Mouse (Mus musculus) gastrocnemius, adult 2 months (tissue): ENCODE results near the gene Esrrg. TPM values are rescaled to one million over a fixed set of nuclear protein-coding genes. Genes with fewer than 3 reads are reported as not detected.
A peak's percentile ranks its signal among the peaks of the same experiment; 100 is the strongest.

Experiments used
- DNase-seq: peaks from one replicate; pipeline ENCODE4 v3.0.0; 2022
- H3K27ac ChIP-seq: fragments of 200-600 bp; 2 replicates; pipeline ENCODE4 v1.8.1; 2022; ENCODE audit warnings: mild to moderate bottlenecking
- H3K4me3 ChIP-seq: fragments of 200-600 bp; 2 replicates; pipeline ENCODE4 v1.8.1; 2022; ENCODE audit warnings: mild to moderate bottlenecking, moderate library complexity
- CTCF ChIP-seq: fragments of 200-600 bp; IDR thresholded peaks from 2 replicates; pipeline ENCODE4 v1.8.1; 2022; ENCODE audit warnings: antibody characterized with exemption, mild to moderate bottlenecking, moderate library complexity
- intact Hi-C: fragments of 180-260 bp; cut with DNase I; formaldehyde crosslinking; loops from one replicate; pipeline ENCODE4 v1.15.1; 2025
- total RNA-seq, 2 experiments: library from RNA; stranded (reverse); gene quantifications; 2 replicates each; pipeline ENCODE4 v1.2.3; 2021

Gene Esrrg
- total RNA-seq, 2 experiments from 2014 or later, result 21.1 to 39.1 TPM

DNA sequence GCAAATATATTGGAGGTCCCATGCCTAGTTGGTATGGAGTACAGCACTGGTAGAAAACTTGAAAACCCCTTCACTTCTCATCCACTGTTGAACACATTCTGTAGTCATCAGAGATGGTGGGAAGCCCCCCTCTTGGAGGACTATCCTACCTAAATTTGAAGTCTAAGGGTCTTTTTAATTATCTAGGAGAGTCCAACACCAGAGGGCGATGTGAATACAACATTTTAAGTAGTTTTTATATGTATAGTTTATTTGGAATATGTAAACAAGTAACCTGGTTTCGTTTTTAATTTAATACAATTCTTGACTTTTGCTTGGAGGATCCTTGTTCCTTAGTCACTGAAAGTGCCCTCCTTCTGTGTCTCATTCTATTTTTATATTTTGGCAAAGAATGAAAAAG, 372.4 kb downstream of the Esrrg start:
- no peak overlapping the region for H3K27ac ChIP-seq
- intact Hi-C loops, result no loop called here
- no peak overlapping the region for H3K4me3 ChIP-seq
- TF ChIP-seq CTCF, result no peak
- DNase-seq, result no peak

DNA sequence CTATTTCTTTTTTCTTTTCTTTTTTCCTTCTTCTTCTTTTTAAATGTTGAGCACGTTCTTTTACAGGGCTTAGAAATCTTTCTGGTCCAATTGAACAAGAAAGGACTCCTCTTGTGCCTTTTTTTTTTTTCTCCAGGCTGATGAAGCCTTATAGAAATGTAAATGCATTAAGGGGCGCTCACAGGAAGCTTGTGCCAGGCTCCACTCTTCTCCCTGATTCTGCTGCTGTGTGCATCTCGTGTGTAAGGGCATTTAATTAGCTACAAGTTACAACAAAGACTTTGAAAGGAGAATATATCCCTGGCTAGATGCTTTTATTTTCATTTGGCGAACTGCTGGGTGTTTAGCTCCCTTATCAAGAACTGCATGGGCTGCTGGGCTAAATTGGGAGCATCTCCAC, 374.6 kb downstream of the Esrrg start:
- H3K27ac ChIP-seq, result no peak overlapping the region
- no peak for DNase-seq
- intact Hi-C loops, result no loop called here
- no peak for TF ChIP-seq CTCF
- H3K4me3 ChIP-seq, result no peak overlapping the region

DNA sequence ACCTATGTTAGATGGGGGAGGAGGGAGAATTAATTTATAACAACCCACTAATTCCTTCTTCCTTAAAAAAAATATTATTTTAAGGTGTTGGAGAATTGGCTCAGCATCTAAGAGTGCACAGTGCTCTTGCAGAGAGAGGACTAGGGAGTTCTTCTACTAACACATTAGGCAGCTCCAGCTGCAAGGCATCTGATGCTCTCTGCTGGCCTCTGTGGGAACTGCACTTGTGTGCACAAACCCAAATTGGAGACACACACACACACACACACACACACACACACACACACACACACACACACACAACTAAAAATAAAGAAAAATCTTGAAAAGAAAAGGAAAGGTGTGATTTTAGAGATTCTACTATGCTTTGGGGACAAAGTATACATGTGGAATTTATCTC, 381.6 kb downstream of the Esrrg start:
- no peak overlapping the region for H3K4me3 ChIP-seq
- H3K27ac ChIP-seq, result no peak overlapping the region
- DNase-seq, result no peak
- peak; percentile 29; the same call in 1 of the 2 replicates for TF ChIP-seq CTCF
- intact Hi-C loops, result loop anchor here (5.0 kb wide), 1 partner anchor 538 kb away; no protein-coding TSS in a partner anchor

DNA sequence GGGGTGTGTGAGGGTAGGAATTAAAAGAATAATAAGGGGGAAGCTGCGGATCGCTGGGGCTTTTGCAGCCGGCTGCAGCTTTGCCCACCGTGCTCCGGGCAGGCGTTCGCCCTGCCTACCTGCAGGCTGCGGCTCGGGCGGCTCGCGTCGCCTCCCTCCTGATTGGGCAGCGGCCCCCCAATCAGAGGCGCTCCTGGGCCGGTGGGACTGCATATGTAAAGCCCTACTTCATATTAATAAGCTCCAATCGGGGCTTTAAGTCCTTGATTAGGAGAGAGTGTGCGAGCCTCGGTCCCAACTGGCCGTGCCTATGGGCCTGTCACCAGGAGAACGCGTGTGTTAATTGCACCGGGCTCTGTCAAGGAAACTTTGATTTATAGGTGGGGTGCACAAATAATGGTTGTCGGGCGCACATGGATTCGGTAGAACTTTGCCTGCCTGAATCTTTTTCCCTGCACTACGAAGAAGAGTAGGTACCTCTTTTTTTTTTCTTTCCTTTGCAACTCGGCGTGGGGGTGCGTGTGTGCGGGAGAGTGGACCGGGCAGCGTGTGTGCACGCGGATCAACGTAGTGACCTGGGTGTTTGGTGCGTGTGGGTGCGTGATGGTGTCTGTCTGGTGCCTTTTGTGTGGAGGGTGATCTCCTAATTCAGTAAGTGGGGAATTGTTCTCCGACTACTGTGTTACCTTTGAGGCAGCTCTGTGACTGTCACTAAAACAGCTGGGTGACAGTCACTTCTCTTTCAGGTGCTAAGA, 389.2 kb downstream of the Esrrg start:
- H3K27ac ChIP-seq, result peak overlapping the region; percentile 74
- peak overlapping the region; percentile 74 for H3K4me3 ChIP-seq
- intact Hi-C loops, result no loop called here
- no peak for TF ChIP-seq CTCF
- DNase-seq, result peak; percentile 84

DNA sequence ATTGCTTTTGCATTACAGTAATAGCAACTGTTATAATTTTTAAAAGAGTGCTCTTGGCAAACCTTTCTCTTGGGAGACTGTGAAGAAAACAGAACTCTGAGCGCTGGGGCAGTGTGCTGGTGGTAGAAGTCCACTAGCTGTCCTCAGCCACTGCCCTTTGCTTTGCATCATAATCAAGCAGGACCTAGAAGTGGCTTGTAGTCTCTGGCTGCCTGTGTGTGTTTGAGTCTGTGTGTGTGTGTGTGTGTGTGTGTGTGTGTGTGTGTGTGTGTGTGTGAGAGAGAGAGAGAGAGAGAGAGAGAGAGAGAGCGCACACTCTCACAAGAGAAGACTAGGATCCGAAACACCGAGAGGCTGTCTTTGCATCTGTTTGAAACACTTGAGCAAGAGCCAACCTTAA, 390.5 kb downstream of the Esrrg start:
- intact Hi-C loops, result no loop called here
- DNase-seq, result no peak
- Histone ChIP-seq H3K4me3 (no peak overlapping the region), H3K27ac (no peak overlapping the region)
- TF ChIP-seq CTCF, result no peak

DNA sequence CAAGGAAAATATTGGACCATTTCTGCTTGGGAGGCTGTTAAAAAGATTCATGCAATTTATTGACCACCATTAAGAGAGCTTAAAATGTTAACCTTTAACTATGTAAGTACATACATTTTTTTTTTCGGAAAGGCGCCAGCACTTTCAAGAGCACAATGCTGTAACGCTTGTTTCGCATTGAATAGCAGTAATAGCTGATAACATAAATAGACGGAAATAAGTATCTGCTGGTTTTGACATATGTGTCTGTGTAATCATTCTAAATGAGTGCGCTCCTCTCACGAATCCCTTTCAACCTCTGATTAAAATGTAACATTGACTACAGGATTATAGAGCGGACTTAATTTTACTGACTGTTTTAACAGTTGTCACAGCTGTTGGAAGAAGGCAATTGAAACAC, 391.6 kb downstream of the Esrrg start:
- intact Hi-C loops, result no loop called here
- Histone ChIP-seq H3K4me3 (no peak overlapping the region), H3K27ac (no peak overlapping the region)
- TF ChIP-seq CTCF, result no peak
- DNase-seq, result no peak

DNA sequence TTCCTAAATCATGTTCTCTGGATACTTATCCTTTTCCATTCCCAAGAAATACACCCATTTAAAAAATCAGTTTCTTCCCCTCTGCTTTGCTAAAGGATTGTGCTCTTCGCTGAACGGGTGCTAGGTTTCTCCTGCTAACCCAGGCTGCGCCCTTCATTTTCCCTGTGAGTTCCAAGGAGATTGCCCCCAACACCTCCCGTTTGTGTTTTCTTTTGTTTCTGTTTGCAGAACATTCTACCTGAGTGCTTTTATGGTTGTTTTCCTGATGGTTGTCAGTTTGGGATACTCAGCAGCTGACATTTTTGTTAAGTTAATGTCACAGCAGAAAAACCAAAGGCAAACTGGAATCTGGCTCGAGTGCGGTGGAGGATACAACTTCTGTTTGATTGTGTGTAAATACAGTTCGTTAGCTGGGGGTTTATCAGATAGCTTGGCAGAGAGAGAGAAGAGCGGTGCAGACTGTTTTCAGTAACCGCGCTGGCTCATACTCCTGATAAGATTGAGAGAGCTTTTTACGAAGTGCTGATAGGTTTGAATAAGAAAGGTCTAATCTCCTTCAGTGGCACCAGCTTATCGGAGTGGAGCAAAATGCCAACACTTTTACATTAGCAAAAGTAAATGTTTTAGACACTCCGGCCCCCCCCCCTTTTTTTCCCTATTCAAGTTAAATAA, 398.4 kb downstream of the Esrrg start:
- DNase-seq, result no peak
- Histone ChIP-seq H3K4me3 (no peak overlapping the region), H3K27ac (no peak overlapping the region)
- intact Hi-C loops, result no loop called here
- TF ChIP-seq CTCF, result no peak

DNA sequence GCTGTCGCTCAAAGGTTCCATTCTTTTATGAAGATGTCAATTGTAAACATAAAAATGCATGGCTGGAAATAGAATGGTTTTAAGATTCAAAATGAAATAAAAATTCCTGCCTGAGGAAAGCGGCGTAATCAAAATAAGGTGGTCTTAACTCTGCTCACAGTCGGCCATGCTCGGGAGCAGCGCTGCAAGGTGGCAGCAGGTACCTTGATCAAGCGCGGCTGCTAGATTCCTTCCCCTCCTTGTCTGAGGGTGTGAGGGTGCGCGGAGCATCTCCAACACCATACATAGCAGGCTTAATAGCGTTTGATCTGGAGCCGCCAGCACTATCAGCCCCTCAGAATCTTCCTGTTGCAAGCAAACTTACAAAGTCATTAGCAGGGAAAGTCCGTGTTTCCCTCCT, 399.9 kb downstream of the Esrrg start:
- TF ChIP-seq CTCF, result no peak
- DNase-seq, result no peak
- no peak overlapping the region for H3K4me3 ChIP-seq
- no peak overlapping the region for H3K27ac ChIP-seq
- intact Hi-C loops, result no loop called here

DNA sequence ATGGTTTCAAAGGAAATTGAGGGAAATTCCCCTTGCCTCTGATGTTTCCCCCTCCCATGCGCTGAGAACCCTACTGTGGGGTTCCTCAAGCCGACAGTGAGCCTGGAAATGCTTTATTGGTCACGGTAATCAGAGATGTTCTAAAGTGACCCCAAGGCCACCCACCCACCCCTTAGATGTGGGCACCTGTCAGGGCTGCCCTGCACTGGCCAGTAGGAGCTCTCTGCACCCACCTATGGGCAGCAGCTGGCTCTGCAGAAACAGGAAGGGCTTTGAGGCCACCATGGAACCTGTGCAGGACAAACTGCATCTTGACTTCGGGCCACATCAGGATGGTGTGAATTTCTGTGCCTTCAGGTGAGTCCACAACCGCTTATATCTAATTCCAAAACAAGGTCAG, 401.3 kb downstream of the Esrrg start:
- no peak for TF ChIP-seq CTCF
- H3K4me3 ChIP-seq, result no peak overlapping the region
- no peak overlapping the region for H3K27ac ChIP-seq
- DNase-seq, result no peak
- intact Hi-C loops, result no loop called here

DNA sequence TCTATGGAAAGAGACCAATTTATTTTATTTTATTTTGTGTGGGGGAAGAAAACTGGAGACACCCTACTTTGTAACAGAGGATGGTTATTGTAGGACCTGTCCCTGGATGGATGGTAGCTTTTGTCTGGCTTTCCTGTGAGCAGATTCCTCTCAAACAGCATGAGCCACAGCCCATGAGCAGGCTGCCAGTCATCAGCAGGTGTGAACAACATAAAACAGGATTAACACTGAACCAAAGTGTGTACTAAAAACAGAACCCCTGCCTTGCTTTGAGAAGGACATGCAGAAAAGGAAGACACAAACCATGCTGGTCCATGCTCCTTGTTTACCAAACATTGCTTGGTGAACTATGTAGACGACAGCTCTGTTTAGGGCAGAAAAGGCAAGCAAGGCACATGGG, 402.3 kb downstream of the Esrrg start:
- Histone ChIP-seq H3K27ac (no peak overlapping the region), H3K4me3 (no peak overlapping the region)
- TF ChIP-seq CTCF, result no peak
- no peak for DNase-seq
- intact Hi-C loops, result no loop called here

DNA sequence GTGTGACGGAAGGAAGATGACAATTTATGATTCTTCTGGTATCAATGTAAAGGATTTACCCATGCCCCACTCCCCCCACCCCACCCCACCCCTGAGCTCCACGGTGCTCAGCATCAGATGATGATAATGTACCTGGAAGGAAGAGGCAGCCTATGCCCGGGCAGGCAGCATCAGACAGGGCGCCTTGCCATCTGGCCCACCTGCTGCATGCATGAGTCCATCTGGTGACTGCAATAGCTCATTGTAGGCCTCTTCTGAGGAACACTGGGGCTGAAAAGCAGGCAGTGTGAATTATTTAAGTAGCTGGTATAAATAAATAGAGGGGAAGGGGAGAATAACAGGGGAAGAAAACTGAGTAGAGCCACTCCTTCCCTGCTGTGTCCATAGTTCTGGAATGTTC, 405.8 kb downstream of the Esrrg start:
- Histone ChIP-seq H3K4me3 (no peak overlapping the region), H3K27ac (no peak overlapping the region)
- no peak for DNase-seq
- intact Hi-C loops, result no loop called here
- no peak for TF ChIP-seq CTCF

DNA sequence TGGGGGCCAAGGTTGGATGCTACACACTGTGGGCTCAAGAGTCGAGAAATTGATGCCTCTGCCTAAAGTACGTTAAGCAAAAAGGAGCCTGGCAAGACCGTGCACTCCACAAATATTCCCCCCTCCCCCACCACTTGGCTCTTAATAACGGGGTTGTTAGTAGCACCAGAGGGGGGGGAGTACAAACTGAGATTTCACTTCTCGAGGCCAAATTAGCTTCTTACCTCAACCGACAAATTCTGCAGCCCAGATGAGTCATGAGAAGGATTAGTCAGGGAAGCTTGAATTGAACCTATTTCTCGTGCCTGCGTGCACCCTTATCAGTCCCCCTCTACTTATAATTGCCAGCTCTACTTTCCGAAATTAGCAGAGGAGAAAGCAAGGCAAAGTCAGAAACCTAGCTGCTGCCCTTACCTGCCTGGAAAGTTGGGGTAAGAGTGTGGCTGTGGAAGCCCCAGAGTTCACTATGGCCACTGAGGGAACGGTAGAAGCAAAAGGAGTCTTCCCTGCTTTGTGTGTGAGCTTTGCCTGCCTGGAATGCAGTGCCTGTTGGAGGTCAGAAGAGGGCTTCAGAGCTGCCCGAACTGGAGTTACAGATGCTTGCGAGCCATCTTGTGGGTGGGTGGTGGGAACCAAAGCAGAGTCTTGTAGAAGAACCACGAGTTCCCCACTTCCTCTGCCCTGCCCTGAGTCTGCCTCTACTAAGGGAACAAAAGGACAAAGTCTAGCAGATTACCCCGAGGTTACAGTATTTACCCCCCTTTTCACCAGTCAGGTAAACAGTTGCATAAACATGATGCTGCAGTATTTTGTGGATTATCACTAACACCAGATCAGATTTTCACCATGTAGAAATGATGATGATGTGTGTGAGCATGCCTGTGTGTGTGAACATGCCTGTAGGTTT, 409.6 kb downstream of the Esrrg start:
- no peak for TF ChIP-seq CTCF
- no peak for DNase-seq
- intact Hi-C loops, result no loop called here
- no peak overlapping the region for H3K27ac ChIP-seq
- no peak overlapping the region for H3K4me3 ChIP-seq

DNA sequence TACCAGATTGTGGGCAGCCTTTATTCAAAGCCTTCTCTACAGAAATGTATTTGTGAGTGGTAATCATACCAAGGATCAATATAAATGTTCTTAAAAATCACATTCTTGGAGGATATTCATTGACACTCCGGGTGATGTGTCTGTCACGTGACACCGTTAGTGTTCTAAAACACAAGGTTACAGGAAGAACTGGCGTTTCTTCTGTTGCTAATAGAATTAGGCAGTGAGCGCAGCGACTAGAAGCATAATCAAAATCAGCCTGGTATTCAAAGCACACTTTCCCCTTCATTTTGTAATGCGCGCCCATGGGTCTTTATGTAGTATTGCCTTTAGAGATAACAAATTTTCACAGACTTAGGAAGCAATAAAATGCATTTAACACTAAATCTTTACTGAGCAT, 420.6 kb downstream of the Esrrg start:
- no peak for DNase-seq
- Histone ChIP-seq H3K4me3 (no peak overlapping the region), H3K27ac (no peak overlapping the region)
- intact Hi-C loops, result no loop called here
- no peak for TF ChIP-seq CTCF
